Mouse (Mus musculus): Measurements from ENCODE around the gene Gm28048. TPM values are rescaled to one million over a fixed set of nuclear protein-coding genes. Genes with fewer than 3 reads are reported as not detected.

Gm28048 gene
- total RNA-seq, 2 experiments from 2014 or later: 5.5 to 9.2 TPM

DNA sequence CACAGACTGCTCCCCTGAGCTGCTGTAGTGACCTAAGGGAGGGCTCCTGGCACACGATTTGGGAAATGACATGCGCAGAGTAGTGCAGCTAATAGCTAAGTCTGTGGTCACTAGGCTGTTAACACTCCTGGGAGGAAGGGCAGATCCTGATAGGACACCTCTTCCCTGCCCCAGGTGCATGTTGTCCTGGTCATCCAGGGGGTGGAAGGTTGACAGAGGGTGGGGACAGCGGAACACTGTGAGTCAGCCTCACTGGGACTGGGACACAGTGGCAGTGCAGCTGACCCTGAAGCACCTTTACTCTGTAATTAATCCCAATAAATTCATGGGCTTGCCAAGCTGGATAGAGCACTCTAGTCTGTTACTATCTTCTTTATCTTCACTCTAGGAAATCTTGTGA, 160.6 kb downstream of the Gm28048 start:
- intact Hi-C loops (cut with DNase I): no loop called here
- DNase-seq: no peak

- intact Hi-C loops (cut with DNase I): no loop called here
- DNase-seq: no peak
These were observed 163.5 kb downstream of the Gm28048 start for GRCm38 (mm10) chr11:22818371-22818770.

- no peak for DNase-seq
These were observed 166.0 kb downstream of the Gm28048 start for GRCm38 (mm10) chr11:22815877-22816276.

GRCm38 (mm10) chr11:22815143-22815542, 166.7 kb downstream of the Gm28048 start:
- no peak for DNase-seq
- intact Hi-C loops (cut with DNase I): no loop called here

More at GRCm38 (mm10) chr11:22815877-22816276, 166.0 kb downstream of the Gm28048 start:
- intact Hi-C loops (cut with DNase I): no loop called here

DNA sequence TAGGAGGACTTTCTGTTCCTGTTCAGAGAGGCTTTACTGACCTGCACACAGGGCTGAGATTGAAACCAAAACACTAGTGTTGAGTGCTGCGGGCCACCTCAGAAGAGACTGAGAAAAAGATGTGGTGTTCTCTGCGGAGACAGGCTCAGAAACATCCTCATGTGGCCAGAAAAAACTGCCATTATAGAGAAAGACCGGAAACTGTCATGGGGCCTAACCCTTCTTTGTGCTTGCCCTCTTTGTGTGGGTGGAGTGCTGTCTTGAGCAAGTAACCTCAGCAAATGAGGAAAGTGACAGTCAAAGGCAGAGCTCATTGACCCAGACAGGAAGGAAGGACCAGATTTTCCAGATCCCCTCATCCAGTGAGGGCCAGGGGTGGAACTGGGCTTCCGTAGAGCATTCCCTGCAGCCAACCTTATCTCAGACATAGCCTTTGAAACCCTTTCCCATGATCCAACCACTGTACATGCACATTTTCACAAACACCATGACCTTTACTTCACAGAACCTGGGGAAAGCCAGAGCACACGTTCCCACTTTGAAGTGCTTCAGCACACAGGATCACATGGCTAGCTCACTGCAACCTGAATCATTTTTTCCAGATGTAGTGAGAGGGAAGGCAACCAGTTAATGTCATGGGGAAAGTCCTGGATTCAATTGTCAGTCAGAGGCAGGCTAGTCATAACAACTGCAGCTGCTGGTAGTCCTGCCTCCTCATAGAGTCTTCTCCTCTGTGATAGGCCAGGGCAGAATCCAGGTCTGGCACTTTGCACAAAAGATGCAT, 167.8 kb downstream of the Gm28048 start:
- intact Hi-C loops (cut with DNase I): no loop called here
- DNase-seq: no peak

DNA sequence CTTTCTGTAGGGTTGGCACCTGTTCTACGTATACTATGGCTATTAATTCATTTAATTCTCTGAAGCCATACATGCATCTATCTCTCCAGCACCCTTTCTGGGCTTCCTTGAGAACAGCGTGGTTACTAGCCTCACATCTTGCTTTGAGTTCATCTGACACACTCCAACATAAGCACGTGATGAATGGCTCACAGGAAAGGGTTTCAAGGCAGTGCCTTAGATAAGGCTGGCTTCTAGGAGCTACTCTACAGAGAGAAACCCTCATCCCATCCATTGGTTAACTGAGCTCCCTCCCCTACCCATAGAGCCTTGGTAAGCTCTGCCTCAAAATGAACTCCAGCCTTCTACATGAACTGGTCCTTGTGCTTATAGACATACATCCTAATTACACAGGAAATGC, 168.5 kb downstream of the Gm28048 start:
- intact Hi-C loops (cut with DNase I): no loop called here
- DNase-seq: no peak

DNA sequence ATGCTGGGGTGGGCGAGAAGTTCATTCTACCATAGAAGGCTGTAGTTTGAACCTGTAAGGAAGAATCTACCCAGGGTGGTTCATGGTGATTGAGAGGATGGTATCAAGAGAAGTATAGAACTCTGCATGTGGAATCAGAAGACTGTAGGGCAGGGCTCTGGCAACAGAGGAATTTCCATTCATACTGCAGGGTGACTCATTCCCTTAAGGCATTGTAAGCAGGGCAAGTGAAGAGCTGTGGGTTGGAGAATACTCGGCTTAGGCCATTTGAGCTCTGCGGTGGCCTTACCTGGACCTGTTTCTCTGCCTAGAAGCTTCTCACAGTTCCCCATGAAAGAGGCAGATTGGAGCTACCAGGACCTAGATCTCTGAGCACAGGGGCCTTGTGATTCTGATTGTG, 170.5 kb downstream of the Gm28048 start:
- no peak for DNase-seq

GRCm38 (mm10) chr11:22809465-22810096, 172.3 kb downstream of the Gm28048 start:
- no peak for DNase-seq
- intact Hi-C loops (cut with DNase I): no loop called here

More for the DNA sequence above, 170.5 kb downstream of the Gm28048 start:
- intact Hi-C loops (cut with DNase I): no loop called here

- no peak for DNase-seq
- intact Hi-C loops (cut with DNase I): no loop called here
These were observed 173.8 kb downstream of the Gm28048 start for GRCm38 (mm10) chr11:22808040-22808439.

- intact Hi-C loops (cut with DNase I): no loop called here
- DNase-seq: no peak
These were observed 176.7 kb downstream of the Gm28048 start for GRCm38 (mm10) chr11:22805171-22805570.

- intact Hi-C loops (cut with DNase I): no loop called here
- DNase-seq: peak; percentile 6 to 35
These were observed 181.9 kb downstream of the Gm28048 start for GRCm38 (mm10) chr11:22799987-22800424.

GRCm38 (mm10) chr11:22798916-22799315, 183.0 kb downstream of the Gm28048 start:
- intact Hi-C loops (cut with DNase I): no loop called here
- no peak for DNase-seq

DNA sequence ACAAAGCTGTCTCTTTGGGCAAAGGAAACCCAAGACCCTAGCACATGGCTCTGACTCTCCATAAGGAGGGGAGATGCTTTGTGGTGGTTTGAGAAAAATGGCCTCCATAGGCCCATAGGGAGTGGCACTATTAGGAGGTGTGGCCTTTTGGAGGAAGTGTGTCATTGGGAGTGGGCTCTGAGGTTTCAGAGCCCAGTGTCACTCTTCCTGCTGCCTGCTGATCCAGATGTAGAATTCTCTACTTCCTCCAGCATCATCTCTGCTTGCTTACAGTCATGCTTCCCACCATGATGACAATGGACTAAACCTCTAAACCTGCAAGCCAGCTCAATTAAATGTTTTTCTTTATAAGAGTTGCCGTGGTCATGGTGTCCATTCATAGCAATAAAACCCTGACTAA, 187.2 kb downstream of the Gm28048 start:
- intact Hi-C loops (cut with DNase I): no loop called here
- no peak for DNase-seq

GRCm38 (mm10) chr11:22793881-22794203, 188.0 kb downstream of the Gm28048 start:
- intact Hi-C loops (cut with DNase I): no loop called here
- no peak for DNase-seq

DNA sequence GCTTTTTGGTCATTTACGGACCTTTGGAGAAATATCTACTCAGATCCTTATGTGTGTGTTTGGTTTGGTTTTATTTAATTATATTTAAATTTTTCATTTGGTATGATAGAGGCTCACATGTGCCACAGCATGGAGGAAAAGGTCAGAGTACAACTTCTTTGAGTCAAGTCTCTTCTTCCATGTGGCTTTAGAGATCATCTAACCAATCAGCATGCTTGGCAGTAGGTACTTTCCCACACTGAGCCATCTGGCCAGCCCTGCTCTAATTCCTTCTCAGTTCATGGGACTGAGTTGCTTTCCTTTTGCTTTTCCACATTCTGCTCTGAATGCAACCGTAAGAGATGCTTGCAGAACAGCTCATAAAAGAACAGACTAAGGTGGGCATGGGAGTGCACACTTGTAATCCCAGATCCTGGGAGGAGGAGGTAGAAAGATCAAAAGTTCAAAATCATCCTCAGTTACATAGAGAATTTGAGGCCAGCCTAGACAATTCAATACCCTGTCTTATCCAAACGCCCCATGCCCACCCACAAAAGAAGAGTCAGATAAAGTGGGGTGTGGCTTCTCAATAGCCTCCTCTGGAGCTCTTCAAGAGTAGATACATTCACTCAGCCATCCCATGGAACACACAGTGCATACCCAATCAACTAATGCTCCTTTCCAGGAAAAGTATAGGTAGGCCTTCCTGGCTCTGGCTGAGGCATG, 188.6 kb downstream of the Gm28048 start:
- DNase-seq: no peak
- intact Hi-C loops (cut with DNase I): no loop called here

DNA sequence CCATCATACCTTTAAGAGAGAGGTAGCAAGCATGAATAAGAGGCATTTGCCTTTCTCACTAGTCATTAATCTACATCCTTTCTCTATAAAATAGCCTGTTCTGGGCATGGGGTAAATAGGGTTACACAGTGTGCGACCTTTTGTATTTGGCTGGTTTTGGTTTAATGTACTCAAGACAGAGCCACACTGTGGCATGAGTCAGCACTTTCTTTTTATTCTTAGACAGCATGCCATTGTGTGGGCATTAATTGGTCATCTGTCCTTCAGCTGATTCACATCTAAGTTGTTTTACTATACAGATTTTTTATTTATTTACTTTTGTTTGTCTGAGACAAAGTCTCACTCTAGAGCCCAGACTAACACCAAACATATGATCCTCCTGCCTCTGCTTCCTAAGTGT, 189.7 kb downstream of the Gm28048 start:
- no peak for DNase-seq
- intact Hi-C loops (cut with DNase I): no loop called here

DNA sequence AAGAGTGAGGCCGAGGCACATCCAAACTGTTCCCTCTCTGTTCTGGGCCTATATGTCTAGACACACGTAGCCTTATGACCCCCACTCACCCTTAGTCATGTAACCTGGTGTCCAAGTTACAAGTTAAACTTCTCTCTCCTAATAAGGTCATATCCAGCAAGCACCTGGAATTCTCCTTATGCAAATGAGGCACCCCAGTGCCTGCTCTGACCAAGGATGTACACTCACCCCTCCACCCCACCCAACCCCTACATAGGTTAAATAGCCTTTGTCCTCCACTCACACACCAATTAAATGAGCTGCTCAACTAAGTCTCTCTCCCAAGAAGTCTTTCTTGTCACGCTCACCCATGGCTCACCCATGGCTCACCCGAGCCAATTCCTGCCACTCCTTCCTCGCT, 190.2 kb downstream of the Gm28048 start:
- DNase-seq: no peak
- intact Hi-C loops (cut with DNase I): no loop called here

- no peak for DNase-seq
- intact Hi-C loops (cut with DNase I): no loop called here
These were observed 194.1 kb downstream of the Gm28048 start for GRCm38 (mm10) chr11:22787833-22788232.

Measured in heart, postnatal 14 days (tissue).